Mouse (Mus musculus) limb, embryonic 10.5 days (tissue): Measurements from ENCODE around the gene Pdzd2. TPM values are rescaled to one million over a fixed set of nuclear protein-coding genes. Genes with fewer than 3 reads are reported as not detected.
A peak's percentile ranks its signal among the peaks of the same experiment; 100 is the strongest.

ENCODE experiments used
- DNase-seq: peaks from one replicate; pipeline ENCODE4 v3.0.0-alpha.2; 2017; ENCODE audit warnings: low spot score
- H3K27ac ChIP-seq: fragments of 300-500 bp; sonication (generic); 2 replicates; pipeline ENCODE4 v1.5.1; 2016; ENCODE audit warnings: mild to moderate bottlenecking
- H3K27me3 ChIP-seq: fragments of 300-500 bp; sonication (generic); 2 replicates; pipeline ENCODE4 v1.6.1; 2016; ENCODE audit warnings: low read depth, mild to moderate bottlenecking; ENCODE audit not compliant: poor library complexity, severe bottlenecking
- H3K36me3 ChIP-seq: fragments of 300-500 bp; sonication (generic); 2 replicates; pipeline ENCODE4 v1.6.1; 2016; ENCODE audit warnings: mild to moderate bottlenecking, moderate library complexity
- H3K4me1 ChIP-seq: fragments of 300-500 bp; sonication (generic); 2 replicates; pipeline ENCODE4 v1.6.1; 2016
- H3K4me3 ChIP-seq: fragments of 300-500 bp; sonication (generic); 2 replicates; pipeline ENCODE4 v1.5.1; 2016; ENCODE audit warnings: mild to moderate bottlenecking, moderate library complexity
- H3K9me3 ChIP-seq: fragments of 300-500 bp; sonication (generic); replicated peaks from 2 replicates; pipeline ENCODE4 v1.6.1; 2016; ENCODE audit warnings: mild to moderate bottlenecking
- WGBS: fragments of 180-500 bp; shearing (Covaris S2); methylation state at CpG from one replicate; pipeline ENCODE4 v1.1.7; 2016; 5-methylcytosine and 5-hydroxymethylcytosine counted together
- polyA plus RNA-seq: library from polyadenylated mRNA; unstranded; fragments of >200 nt; fragmentation: Nextera tagmentation; extraction: Ambion mirVana; gene quantifications from 2 replicates; pipeline ENCODE4 v1.2.1, GENCODE M21; 2016

Gene Pdzd2
- polyA plus RNA-seq, 1 experiment from 2014 or later: 16.0 TPM

DNA sequence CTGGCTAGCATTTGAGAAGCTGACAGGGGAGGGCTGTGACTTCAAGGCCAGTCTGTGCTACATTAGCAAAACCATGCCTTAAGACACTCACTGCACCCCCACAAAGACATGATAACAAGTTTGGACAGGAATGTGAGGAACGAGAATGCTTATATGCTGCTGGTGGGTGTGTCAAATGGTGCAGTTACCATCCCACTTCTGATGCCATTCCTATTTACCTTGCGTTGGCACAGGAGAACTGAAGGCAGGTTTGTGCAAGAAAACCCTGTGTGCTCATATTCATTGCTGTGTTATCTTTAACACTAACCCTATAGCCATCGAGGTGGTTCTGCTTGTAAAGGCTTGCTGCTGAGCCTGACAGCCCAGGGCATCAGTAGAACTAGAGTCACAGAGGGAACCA is 166.1 kb downstream of the Pdzd2 start:
- Histone ChIP-seq H3K36me3 (no peaks in the 10 kb centered on the region), H3K27ac (no peak overlapping the region), H3K4me1 (peaks cover 9% of the 10 kb centered on the region; the same call in 1 of the 2 replicates), H3K27me3 (no peaks in the 10 kb centered on the region), H3K4me3 (no peak overlapping the region), H3K9me3 (no peaks in the 10 kb centered on the region)
- no peak for DNase-seq
- WGBS: 89% methylated on average over 3 of the region's 3 CpGs

- H3K27ac ChIP-seq: no peak overlapping the region
- no peaks in the 10 kb centered on the region for H3K4me1 ChIP-seq
- H3K4me3 ChIP-seq: no peak overlapping the region
- H3K27me3 ChIP-seq: no peaks in the 10 kb centered on the region
- DNase-seq: no peak
- 29% methylated on average over 4 of the region's 4 CpGs for WGBS
- no peaks in the 10 kb centered on the region for H3K36me3 ChIP-seq
- no peaks in the 10 kb centered on the region for H3K9me3 ChIP-seq
Observed at GRCm38 (mm10) chr15:12571168-12571567, 168.6 kb downstream of the Pdzd2 start.

DNA sequence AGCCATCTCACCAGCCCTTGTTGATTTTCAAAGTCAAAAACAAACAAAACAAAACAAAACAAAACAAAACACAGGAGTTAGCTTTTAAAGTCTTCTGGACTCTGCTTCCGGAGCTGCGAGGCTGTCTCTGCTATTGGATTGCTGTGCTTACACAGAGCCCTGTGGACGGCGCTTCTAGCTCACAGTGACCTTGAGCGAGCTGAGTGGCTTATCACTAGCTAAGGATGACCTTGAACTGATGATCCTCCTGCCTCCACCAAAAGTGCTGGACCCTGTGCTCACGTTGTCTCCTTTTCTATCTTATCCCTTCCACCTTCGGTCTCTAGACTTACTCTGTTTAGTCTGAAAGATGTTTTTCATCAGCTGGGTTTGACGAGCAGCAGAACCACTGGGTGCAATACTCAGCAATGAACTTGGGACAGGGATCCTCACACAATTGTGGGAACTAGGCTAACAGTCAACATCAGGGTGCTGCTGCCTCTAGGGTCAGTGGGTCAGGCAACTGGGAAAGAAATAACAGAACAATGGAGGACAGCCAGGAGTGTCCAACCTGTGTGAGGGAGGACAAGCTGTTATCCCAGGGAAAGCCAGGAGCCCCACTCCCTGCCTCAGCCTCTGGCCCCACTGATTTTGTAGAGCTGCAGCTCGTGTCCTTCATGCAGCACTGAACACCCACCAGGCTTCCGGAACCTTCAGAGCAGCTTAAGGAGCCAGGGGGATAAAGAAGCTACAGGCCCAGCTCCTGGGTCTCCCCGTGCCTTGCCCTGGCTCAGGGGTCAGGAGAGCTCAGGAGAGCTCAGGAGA is 172.9 kb downstream of the Pdzd2 start:
- no peak for DNase-seq
- Histone ChIP-seq H3K27ac (peak overlapping the region; percentile 57), H3K4me3 (no peak overlapping the region), H3K9me3 (no peaks in the 10 kb centered on the region), H3K4me1 (no peaks in the 10 kb centered on the region), H3K27me3 (no peaks in the 10 kb centered on the region), H3K36me3 (no peaks in the 10 kb centered on the region)
- WGBS: 89% methylated on average over 11 of the region's 11 CpGs

- Histone ChIP-seq H3K36me3 (no peaks in the 10 kb centered on the region), H3K4me3 (no peak overlapping the region)
- WGBS: 89% methylated on average over 8 of the region's 8 CpGs
Observed at GRCm38 (mm10) chr15:12565281-12565680, 174.4 kb downstream of the Pdzd2 start.

GRCm38 (mm10) chr15:12560505-12560904 is 179.2 kb downstream of the Pdzd2 start:
- 70% methylated on average over 8 of the region's 8 CpGs for WGBS
- Histone ChIP-seq H3K9me3 (no peaks in the 10 kb centered on the region), H3K4me3 (no peak overlapping the region), H3K36me3 (no peaks in the 10 kb centered on the region), H3K4me1 (peaks cover 11% of the 10 kb centered on the region), H3K27me3 (no peaks in the 10 kb centered on the region), H3K27ac (no peak overlapping the region)
- DNase-seq: no peak

More at GRCm38 (mm10) chr15:12565281-12565680, 174.4 kb downstream of the Pdzd2 start:
- no peak for DNase-seq
- H3K27ac ChIP-seq: peak overlapping the region; percentile 23; the same call in 1 of the 2 replicates
- H3K4me1 ChIP-seq: peaks cover 4% of the 10 kb centered on the region; the same call in 1 of the 2 replicates
- no peaks in the 10 kb centered on the region for H3K27me3 ChIP-seq
- H3K9me3 ChIP-seq: no peaks in the 10 kb centered on the region

- H3K4me3 ChIP-seq: no peak overlapping the region
- 74% methylated on average over 11 of the region's 11 CpGs for WGBS
Observed at GRCm38 (mm10) chr15:12557663-12558436, 181.9 kb downstream of the Pdzd2 start.

DNA sequence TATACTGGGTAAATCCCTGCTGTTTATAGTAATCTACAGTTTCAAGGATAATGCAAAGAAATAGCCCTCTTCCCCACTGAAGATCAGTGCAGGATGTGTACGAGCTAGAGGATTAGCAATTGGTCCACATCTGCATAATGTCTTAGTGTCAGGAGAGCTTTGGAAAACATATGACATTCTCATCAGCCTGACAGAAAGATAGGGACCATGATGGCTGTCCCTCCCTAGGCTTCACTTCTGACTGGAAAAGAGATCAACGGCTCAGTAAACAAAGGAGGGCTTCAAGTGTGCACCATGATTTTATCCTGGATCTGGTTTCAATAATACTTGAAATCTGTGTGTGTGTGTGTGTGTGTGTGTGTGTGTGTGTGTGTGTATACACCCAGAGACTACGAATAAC is 186.5 kb downstream of the Pdzd2 start:
- H3K27me3 ChIP-seq: peaks cover 7% of the 10 kb centered on the region; the same call in 1 of the 2 replicates
- DNase-seq: no peak
- no peak overlapping the region for H3K4me3 ChIP-seq
- WGBS: 81% methylated on average over 3 of the region's 3 CpGs
- H3K4me1 ChIP-seq: peaks cover 33% of the 10 kb centered on the region
- H3K27ac ChIP-seq: no peak overlapping the region
- no peaks in the 10 kb centered on the region for H3K36me3 ChIP-seq
- no peaks in the 10 kb centered on the region for H3K9me3 ChIP-seq

More at GRCm38 (mm10) chr15:12557663-12558436, 181.9 kb downstream of the Pdzd2 start:
- Histone ChIP-seq H3K4me1 (peaks cover 11% of the 10 kb centered on the region), H3K27ac (no peak overlapping the region), H3K27me3 (no peaks in the 10 kb centered on the region), H3K36me3 (no peaks in the 10 kb centered on the region), H3K9me3 (no peaks in the 10 kb centered on the region)
- DNase-seq: no peak

DNA sequence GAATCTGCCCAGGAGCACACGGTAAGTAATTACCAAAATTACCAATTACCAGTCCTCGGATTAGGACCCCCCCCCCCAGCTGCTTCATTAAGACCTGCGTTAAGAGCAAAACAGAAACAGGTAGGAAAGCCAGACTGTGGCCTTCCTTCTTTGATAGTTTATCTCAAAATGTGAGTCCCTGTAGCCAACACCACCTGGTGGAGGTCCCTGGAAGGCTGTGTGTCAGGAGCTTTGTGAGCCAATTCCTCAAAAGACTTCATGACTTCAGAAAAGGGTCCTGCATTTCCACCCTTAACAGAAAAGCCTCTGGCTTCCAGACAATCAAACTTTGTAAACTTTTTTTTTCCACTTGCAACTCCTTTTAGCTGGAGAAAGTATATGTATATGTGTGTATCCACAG is 188.8 kb downstream of the Pdzd2 start:
- peaks cover 7% of the 10 kb centered on the region; the same call in 1 of the 2 replicates for H3K27me3 ChIP-seq
- H3K4me1 ChIP-seq: peaks cover 44% of the 10 kb centered on the region
- no peaks in the 10 kb centered on the region for H3K9me3 ChIP-seq
- no peaks in the 10 kb centered on the region for H3K36me3 ChIP-seq
- H3K4me3 ChIP-seq: no peak overlapping the region
- H3K27ac ChIP-seq: peak overlapping the region; percentile 83; the same call in 1 of the 2 replicates
- 21% methylated on average over 3 of the region's 3 CpGs for WGBS
- DNase-seq: no peak

DNA sequence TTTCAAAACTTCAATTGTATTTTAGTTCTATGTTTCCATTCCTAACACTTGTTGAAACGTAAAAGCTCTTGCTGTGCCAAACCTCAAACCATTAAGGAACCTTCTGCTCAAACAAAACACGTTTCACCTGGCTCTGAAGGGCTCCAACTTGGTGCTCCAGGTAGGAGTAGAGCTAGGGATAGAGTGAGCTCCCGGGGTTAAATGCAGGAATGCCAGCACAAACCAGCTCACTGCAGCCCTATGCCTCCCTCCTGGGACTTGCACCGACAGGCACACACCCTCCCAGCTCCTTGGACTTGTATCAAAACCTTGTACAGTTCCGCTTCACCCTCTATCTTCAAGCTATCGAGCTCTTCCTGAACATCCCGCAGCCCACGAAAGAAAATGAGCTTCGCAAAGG is 189.3 kb downstream of the Pdzd2 start:
- Histone ChIP-seq H3K4me3 (peak overlapping the region; percentile 66; the same call in 1 of the 2 replicates), H3K27ac (peak overlapping the region; percentile 83), H3K36me3 (no peaks in the 10 kb centered on the region), H3K27me3 (peaks cover 7% of the 10 kb centered on the region; the same call in 1 of the 2 replicates), H3K4me1 (peaks cover 49% of the 10 kb centered on the region), H3K9me3 (no peaks in the 10 kb centered on the region)
- WGBS: 33% methylated on average over 9 of the region's 9 CpGs
- no peak for DNase-seq

DNA sequence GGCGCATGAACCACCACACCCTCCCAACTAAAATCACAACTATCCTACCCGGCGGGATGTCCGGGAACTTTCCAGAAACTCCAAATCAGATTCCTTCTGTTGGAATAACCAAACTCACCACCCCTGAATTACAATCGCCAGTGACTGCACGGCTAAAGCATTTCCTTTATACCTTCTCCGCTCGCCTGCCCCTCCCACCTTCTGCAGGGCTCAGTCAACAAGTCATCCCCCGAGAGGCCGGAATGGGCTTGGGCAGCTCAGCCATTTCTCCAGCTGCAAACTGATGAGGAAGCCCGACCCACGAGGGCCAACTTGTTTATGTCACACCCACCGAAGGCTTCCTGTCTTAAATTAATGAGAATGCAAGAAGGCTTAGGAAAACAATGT is 189.8 kb downstream of the Pdzd2 start:
- H3K4me1 ChIP-seq: peaks cover 54% of the 10 kb centered on the region
- H3K27ac ChIP-seq: peak overlapping the region; percentile 83
- H3K4me3 ChIP-seq: peak overlapping the region; percentile 66
- H3K36me3 ChIP-seq: no peaks in the 10 kb centered on the region
- peak; percentile 61 for DNase-seq
- WGBS: 2% methylated on average over 13 of the region's 13 CpGs
- peaks cover 7% of the 10 kb centered on the region; the same call in 1 of the 2 replicates for H3K27me3 ChIP-seq
- no peaks in the 10 kb centered on the region for H3K9me3 ChIP-seq

- peak overlapping the region; percentile 83 for H3K27ac ChIP-seq
- H3K9me3 ChIP-seq: no peaks in the 10 kb centered on the region
- peak overlapping the region; percentile 66 for H3K4me3 ChIP-seq
- H3K36me3 ChIP-seq: no peaks in the 10 kb centered on the region
- H3K4me1 ChIP-seq: peaks cover 59% of the 10 kb centered on the region
- H3K27me3 ChIP-seq: peaks cover 7% of the 10 kb centered on the region; the same call in 1 of the 2 replicates
- DNase-seq: peak; percentile 62
- under 1% methylated on average over 28 of the region's 28 CpGs for WGBS
Observed at GRCm38 (mm10) chr15:12549271-12549918, 190.3 kb downstream of the Pdzd2 start.

GRCm38 (mm10) chr15:12548696-12549095 is 191.0 kb downstream of the Pdzd2 start:
- Histone ChIP-seq H3K27ac (peak overlapping the region; percentile 83; the same call in 1 of the 2 replicates), H3K9me3 (no peaks in the 10 kb centered on the region), H3K36me3 (no peaks in the 10 kb centered on the region), H3K27me3 (peaks cover 7% of the 10 kb centered on the region; the same call in 1 of the 2 replicates), H3K4me1 (peaks cover 66% of the 10 kb centered on the region), H3K4me3 (peak overlapping the region; percentile 66)
- DNase-seq: no peak
- WGBS: 49% methylated on average over 4 of the region's 4 CpGs
